Mouse (Mus musculus): ENCODE data around the gene Zbtb34.

Zbtb34 gene

DNA sequence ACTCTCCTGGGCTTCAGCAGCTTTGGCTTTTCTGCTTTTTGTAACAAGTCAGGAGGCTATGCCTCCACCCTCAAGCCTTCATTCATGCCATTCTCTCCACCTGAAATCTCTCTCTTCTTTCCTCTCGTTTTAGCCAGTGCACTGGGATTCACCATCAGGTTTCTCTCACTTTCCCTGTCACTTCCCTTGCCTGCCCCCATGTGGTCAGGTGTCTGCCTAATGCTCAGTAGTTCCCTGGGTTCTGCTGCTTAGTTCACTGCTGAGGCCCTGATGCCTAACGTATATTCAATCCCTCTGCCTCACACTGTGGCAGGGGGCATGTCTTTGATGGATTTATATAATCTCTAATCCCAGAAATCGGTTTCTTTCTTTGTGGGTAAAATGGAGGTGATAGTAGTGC lies 29.9 kb downstream of the Zbtb34 start:
- DNase-seq (ENCODE audit: low spot score in 2 of 2), result peak in 1 of 2 experiments; percentile 58

DNA sequence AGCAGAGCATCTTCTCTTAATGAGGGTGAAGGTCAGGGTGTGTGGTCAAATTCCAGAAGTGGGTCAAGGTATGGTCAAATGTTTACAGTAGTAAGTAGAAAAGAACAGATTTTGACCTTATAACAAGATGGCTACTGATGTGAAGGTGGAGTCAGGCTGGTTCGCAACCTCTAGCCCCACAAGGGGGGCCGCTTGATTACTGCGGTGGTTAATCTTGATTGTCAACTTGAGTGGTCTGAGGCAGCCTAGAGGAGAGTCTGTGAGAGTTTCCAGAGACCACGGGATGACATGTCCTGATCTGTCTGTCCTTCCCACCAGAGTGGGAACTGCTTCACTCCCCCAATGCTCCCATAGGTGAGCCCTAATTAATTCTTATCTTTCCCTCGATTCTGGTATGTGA lies 30.6 kb downstream of the Zbtb34 start:
- no peak for DNase-seq (ENCODE audit: low spot score in 2 of 2)

DNA sequence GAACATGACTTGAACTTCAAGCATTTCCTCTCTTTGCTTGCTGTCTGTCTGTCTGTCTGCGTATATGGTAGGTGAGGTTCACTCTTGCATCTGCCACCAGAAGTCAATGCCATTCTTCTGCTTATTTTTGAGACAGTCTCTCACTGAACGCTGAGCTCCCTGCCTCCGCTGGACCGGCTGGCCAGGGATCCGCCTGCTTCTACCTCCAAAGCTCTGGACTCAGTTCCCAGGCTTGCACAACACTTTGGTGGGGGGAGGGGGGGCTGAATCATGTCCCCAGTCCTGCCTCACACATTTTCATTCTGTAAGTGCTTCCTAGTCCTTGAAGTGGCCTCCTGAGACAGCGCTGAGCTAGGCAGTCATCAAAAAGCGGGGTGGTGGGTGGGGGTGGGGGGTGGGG lies 32.0 kb downstream of the Zbtb34 start:
- no peak for DNase-seq (ENCODE audit: low spot score in 2 of 2)

DNA sequence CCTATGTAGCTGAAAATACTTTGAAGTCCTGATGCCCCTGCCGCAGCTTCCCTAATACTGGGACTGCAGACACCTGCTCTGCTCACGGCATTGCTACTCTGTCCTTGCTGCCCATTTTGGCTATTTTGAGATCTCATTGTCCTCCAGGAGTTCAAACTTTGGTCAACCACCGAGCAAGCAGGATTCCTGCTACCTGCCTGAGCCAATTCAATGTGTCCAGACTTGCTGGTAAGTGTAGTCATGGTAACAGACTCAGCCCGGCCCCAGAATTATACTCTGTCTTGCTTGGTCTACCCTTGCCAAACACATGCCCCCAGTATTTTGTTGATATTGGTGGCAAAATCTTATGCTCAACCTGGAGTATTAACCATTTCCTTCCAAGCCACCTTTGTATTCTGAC lies 34.1 kb downstream of the Zbtb34 start:
- no peak for DNase-seq (ENCODE audit: low spot score in 2 of 2)

DNA sequence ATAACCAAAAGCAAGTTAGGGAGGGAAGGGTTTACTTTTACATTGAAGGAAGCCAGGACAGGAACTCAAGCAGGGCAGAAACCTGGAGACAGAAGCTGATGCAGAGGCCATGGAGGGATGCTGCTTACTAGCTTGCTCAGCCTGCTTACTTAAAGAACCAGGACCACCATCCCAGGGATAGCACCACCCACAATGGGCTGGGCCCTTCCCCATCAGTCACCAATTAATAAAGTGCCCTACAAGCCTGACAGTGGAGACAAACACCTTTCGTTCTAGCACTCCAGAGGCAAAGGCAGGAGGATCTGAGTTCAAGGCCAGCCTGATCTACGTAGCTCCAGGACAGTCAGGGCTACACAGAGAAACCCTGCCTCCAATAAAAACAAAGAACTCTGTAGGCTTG lies 36.1 kb downstream of the Zbtb34 start:
- DNase-seq (ENCODE audit: low spot score in 2 of 2), result no peak

DNA sequence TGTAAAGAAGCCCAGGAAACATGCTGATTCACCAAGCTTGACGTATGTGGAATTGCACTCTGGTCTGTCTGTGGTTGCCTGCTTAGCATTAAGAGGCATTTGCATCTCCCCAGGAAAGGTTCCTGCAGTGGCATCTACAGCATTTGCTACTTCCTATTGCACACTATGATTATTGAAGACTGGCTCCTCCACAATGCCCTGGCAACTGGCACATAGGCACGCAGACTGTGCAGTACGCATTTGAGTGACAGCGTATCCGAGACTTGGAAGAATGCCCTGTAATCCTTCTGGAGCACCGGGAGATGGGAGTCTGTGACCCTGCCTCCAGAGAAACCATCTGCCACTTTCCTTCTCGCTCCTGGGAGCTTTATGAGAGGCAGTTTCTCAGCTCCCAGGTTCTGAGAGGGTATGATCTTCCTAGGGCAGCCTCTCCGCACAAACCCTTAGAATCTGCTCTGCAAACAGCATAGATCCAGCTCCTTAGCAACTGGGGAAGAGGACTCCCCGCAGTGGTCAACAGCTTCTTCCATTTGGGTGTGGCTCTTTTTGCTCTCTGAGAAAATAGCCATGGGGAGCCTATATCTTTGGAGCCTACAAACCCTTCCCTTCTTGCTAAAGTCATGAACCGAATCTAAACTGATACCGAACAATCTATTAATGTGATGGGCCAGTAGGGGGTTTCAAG lies 37.0 kb downstream of the Zbtb34 start:
- DNase-seq (ENCODE audit: low spot score in 2 of 2), result peak in 1 of 2 experiments; percentile 35

DNA sequence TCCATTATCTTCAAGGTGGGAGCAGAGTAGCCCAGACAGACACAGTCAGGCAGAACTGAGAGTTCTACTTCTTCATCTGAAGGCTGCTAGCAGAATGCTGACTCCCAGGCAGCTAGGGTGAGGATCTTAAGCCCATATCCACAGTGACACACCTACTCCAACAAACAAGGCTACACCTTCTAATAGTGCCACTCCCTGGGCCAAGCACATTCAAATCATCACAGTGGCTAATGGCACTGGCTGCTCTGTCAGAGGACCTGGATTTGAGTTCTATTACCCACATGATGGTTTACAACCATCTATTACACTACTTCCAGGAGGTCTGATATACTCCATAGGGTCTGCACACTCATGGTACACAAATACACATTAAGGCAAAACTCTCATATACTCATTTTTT lies 38.1 kb downstream of the Zbtb34 start:
- DNase-seq (ENCODE audit: low spot score in 2 of 2), result no peak

DNA sequence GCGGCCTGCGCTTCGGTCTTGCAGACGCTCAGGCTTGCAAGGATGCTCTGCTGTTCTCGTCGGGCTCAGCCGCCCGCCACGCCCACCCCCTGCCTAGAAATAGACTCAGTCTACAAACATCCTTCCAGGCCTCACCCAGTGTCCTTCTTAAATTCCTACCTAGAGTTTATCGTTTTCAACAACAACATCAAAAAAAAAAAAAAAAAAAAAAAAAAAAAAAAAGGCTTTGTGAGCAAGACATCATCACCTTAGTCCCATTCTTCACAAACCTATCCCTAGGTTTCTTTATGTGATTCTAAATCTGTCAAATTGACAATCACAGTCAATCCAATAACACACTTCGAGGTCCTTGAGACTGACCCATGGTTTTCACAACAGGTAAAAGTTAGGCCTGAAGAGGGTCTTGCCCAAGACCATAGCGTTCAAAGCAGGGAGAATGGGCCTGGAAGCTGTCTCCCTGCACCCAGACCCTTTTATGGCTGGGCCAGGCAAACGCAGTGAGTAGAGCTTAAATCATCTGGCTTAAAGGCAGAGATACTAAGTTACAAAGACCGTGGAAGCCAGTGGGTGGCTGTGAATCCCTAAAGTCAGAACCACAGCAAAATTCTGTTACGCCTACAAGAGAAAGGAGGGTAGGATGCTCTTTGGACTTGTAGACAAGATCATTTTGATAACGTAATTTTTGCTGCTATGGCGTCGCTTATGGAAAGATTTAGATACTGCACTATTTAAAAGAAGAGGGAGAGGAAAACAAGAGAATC lies 59.3 kb downstream of the Zbtb34 start:
- DNase-seq (ENCODE audit: low spot score in 2 of 2), result no peak

DNA sequence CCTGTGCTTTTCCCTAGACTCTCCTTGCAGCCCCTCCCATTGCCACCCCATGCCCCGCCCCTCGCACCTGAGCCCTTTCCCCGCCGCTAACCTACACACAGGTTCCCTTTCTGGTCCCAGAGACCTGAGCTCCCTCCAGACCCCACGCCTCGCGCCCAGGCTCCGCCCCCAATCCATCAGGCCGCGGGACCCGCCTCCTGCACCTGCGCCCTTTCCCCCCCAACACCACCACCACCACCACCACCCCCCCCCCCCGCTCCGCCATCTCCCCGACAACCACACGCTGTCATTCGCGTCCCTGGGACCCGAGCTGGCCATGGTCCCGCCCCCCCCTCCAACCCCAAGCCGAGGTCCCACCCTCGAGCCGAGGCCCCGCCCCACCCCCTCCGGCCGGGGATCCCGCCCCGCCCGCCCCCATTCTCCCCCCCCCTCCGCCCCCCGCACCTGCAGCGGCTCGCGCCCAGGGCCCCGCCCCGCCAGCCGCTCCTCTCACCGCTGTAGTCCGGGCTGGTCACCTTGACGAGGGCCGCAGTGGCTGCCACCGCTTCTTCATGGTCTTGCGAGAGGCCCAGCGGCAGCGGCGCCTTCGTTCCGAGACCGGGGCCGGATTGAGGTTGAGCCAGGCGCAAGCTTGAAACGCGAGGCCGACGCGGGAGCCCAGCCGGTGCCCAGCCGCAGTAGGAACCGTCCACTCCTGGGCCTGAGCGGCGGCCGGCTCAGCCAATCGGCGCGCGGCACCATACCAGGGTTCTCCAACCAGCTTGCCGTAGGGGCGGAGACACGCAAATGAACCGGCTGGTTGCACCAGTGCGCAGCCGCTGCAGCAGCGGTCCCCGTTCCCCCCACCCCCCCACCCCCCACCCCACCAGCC lies 60.1 kb downstream of the Zbtb34 start, which contains the start of gene Ralgps1:
Ralgps1 (minus strand) TSS at position 710 of the 871 bp plus-strand sequence.
- peak; percentile 93 to 98 for DNase-seq (ENCODE audit: low spot score in 2 of 2)

DNA sequence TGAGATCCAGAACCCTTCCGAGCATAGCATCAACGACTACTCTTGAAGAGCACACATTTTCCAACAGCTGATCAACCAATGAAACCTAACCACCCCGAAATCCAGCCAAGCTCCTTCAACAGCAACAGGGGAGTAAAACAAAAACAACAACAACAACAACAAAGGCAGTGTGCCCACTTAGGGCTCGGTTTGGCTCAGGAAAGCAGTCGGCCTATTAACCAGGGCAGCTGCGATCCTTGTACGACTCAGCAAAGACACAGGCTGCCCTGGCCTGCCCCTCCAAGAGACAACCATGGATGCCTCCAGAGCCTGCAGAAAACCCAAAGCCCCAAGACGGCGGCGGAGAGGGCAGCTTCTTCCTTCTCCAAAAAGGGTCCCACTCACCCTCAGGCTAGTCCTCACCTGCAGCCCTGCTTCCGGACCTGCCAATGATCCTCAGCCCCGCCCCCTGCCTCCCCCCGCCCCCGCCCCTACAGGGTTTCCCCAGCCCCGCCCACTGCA lies 60.8 kb downstream of the Zbtb34 start:
- DNase-seq (ENCODE audit: low spot score in 2 of 2), result no peak

DNA sequence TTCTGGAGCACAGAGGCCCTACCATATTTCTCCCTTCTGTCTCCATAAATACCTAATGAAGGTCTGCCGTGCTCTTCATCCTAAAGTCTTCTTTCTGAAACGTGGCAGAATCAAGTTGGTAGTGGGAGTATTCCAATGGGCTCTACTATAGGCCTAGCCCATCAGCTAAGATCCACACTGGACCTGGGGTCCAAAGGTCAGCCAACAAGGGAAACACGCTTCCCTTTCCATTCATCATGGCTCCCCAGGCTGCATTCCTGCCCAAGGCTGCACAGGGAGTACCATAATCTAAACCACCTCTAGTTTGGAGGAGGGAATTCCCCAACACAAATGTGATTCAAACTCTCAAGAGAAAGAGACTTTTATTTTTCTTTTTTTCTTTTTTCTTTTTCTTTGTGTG lies 61.7 kb downstream of the Zbtb34 start:
- DNase-seq (ENCODE audit: low spot score in 2 of 2), result no peak

DNA sequence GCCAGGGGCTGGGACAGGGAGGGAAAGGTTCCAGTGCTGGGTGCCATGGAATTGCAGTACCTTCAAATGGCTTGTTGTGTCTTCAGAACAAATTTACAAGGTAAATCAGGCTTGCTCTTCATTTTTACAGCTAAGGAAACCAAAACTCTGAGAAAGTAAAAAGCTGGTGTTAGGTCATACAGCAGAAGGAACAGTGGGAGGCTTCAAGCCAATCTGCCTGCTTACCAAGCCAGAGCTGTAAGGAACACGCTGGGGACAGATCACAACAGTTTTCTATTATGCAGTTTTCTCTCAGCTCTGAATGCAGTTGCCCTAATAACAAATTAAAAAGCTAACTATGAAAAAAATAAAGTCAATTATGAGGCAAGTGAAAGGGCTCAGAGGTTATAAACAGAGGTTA lies 62.6 kb downstream of the Zbtb34 start:
- no peak for DNase-seq (ENCODE audit: low spot score in 2 of 2)

DNA sequence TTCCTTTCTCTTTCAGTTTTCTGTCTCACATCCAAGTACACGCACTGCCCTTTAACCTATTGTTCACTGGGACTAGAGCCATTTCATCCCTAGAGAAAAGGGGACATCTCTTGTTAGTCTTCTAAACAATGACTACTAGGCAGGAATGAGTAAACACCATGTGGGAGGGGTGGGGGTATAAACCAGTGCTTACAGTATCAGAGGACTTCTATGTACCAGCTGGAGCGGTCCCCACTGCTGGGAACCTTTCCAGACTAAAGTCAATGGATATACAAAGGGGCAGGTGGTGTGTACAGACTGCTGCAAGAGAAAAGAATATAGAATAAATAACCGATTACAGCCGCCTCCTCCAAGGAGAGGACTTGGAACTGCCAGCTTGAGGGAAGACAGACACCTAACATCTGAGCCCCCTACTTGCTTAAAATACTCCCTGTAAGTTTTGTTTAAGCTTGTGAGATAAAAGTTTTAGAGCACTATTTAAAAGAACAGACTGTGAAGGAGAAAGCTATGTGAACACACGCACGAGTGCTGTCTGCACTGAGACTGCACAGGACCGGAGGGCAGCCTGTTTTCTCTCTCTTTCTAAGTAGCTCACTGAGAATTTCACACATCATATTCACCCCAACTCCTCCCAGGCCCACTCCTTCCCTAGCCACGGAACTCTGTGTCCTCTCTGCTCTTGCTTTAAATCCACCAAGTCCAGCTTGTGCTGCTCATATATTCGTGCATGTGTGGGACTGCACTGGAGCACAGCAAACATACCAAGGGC lies 65.2 kb downstream of the Zbtb34 start:
- no peak for DNase-seq (ENCODE audit: low spot score in 2 of 2)

DNA sequence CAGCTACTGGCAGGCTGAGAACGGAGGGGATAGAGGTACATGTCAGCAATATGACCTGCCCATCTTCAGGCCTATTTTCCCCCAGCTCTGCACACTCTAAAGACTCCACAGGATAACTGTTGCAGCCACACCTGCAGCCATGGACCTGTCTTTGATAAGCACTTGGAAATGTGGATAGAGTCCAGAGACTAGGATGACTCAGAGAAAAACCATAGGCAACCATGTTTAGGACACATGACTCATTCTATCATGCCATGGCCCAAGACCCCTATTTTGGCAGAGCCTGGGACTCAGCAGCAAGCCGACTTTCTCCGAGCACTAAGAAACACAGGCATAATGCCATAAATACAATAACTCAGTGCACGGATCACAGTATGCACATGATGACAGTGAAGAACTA lies 66.5 kb downstream of the Zbtb34 start:
- DNase-seq (ENCODE audit: low spot score in 2 of 2), result no peak

DNA sequence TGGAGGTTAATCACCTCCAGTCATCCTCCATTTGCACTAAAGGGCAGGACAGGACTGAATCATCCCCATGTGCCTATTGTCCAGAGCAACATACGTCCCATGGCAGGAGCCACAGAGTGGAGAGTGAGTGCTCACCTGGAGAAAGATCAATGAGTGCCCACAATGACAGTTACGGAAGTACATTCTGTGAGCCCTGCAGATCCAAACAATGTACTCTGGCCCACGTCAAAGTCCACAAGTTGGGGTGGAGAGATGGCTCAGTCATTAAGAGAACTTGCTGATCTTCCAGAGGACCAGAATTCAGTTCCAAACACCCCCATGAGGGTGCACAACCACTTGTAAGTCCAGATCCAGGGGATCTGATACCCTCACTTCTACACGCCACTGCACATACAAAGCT lies 67.2 kb downstream of the Zbtb34 start:
- no peak for DNase-seq (ENCODE audit: low spot score in 2 of 2)

DNA sequence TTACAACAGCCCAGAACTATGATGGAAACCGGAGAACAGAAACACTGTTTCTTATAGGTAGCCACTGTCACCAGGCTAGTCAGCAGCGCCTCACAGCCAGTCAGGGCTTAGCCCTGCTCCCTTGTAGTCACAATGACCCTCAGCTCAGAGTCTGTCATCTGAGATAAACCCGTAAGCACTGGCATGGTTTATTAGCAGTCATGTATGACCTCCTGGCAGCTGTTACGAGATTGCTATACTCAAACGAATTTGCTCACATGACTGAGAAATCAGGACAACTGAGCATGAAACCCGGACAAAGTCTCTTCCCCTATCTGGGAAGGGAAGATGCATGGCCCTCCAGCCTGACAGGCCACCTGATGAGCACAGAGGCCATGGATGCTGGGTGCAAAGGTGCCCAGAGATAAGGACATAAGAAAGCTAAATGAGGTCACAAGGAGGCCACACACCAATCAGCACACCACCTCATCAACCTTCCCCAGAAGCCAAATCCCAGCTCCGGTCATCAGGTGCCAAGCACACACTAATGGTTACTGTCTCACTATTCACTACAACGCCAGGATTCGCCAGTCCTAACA lies 69.9 kb downstream of the Zbtb34 start:
- DNase-seq (ENCODE audit: low spot score in 2 of 2), result no peak

DNA sequence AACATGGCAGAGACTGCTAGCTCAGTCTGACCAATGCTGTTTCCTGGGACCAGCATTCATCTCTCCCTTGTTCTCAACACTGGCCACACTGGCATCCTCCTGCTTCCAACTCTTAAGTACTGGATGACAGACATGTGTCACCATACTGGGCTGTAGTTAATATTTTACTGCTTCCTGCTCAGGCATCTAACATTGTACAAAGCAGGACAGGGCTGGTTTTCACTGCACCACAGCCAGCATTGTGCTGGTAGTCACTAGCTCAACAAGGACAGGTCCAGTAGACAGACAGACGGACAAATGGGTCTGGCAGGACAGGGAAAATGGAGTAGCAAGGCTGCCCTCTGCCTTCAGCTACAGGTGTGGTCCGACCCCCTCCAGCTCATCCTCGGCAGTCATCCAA lies 70.6 kb downstream of the Zbtb34 start:
- DNase-seq (ENCODE audit: low spot score in 2 of 2), result no peak

DNA sequence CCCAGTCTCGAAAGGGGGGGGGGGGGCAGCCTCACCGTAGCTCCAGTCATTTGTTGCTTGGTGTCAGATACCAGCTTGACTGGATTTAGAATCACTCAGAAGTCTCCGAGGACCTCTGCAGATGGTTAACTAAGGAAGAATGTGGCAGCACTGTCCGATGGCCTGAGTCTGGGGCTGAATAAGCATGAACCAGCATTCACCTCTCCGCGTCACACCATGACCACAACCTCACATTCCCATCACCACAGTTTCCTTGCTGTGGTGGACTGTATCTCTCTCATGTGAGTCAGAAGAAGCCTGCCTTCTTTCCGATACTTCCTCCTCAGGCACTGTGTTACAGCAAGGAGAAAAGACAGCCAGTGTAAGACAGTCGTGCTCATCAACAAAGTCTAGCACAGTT lies 71.9 kb downstream of the Zbtb34 start:
- DNase-seq (ENCODE audit: low spot score in 2 of 2), result no peak

DNA sequence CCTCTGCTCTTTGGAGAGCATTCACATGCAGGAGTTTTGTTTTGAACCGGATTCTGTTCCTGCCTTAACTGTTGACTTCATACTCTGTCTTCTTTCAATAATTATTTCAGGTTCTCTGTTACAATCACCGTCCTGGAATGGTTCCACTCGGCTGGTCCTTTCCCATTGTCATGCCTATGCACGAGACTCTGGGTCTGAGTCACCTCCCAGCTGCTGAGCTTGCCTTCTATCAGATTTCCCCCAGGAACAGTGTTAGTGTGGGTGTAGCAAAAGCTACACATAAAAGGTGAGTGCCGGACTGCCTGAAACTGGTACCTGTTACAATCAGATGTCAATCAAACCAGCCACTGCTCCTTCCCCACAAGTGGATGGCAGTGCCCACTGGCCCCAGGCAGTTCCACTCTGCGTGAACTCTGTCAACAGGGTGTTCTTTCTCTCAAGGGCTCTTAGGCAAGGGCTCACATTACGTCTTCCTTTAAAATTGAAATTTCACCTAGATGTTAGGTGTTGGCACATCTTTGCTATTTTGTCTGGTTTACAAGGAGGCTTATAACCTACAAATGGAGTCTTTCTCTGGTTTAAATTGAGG lies 73.8 kb downstream of the Zbtb34 start:
- no peak for DNase-seq (ENCODE audit: low spot score in 2 of 2)
